Mouse (Mus musculus): ENCODE measurements around the gene Etv4. TPM values are rescaled to one million over a fixed set of nuclear protein-coding genes. Genes with fewer than 3 reads are reported as not detected.

The Etv4 gene
- total RNA-seq, 2 experiments from 2014 or later, result 11.5 to 15.1 TPM

DNA sequence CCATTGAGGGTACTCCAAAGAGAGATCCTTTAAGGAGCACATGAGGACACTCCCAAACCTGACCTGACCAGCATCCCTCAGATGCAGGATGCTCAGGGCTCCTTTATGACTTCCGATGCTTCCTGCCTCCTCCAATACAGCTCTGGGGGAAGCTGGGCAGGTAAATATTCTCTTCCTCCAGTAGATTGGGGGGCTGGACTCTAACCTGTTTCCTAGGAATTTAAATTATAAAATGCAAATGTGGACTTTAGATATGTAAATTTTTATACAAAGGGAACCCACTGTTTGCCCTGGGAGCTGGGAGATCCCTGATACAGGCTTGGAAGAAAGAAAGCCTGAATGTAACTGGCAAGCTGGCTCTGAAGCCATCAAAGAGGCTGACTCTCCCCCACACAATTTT, 2.3 kb upstream of the Etv4 start:
- DNase-seq (ENCODE audit: low spot score in 2 of 2), result no peak

DNA sequence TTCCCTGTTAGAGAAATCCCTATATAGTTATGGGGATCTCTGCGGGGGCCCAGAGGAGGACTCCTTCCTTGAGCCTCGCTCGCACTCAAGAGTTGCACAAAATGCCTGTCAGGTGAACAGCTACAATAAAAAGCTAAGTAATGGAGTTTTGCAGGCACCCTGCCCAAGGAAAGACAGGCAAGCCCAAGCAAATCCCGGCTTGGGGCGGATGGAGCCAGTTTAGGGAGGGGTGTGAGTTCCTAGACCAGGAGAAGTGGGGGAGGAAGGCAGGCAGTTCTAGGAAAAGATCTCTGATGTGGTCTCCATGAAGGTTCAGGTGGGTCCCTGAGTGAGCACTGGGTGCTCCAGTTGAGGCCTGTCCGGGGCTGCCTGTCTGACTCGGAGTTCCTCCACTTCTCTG, 1.5 kb upstream of the Etv4 start:
- no peak for DNase-seq (ENCODE audit: low spot score in 2 of 2)

DNA sequence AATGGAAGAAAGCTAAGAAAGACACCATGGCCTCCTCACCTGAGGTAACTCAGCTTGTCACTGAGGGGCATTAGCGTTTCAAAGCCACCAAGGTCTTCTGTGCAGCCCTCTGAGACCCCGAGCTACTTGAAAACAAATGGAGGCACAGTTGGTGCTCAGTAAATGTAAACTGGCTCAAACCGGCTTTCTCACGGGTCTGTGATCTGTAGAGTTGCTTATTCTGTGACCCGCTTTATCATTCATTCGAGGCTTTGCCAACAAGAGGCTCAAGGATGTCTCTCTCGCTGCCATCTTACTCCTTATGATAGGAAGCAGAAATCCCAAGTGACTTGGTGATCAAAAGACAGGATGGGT, 658 bp upstream of the Etv4 start:
- no peak for DNase-seq (ENCODE audit: low spot score in 2 of 2)

DNA sequence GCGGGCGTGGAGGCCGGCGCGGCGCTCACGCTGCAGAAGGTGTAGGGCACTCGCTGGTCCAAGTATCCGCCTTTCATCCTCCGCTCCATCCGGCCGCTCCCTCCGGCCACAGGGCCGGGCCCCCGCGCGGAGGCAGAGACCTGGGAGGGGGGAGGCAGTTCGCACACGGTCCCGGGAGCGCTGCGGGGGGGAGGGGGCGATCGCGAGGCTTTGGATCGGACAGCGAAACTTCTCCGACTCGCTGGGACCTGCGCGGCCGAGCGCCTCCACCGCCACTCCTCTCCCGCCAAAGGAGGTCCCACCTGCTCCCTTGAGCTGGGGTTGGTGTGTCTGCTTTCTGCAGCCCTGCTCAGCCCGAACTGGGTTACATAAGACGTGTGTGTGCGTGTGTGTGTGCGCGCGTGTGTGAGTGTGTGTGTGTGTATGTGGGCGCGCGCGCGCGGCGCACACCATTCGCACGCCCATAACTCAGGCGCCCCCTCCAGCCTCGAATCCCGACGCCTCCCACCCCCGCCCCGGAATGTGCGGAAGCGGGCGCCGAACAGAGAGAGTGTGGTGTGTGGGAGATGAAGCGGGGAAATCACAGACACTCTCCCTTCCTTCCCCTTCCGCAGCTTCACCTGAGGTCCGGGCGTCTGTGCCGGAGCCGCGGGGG, 556 bp downstream of the Etv4 start:
- peak; percentile 29 to 50 for DNase-seq (ENCODE audit: low spot score in 2 of 2)

DNA sequence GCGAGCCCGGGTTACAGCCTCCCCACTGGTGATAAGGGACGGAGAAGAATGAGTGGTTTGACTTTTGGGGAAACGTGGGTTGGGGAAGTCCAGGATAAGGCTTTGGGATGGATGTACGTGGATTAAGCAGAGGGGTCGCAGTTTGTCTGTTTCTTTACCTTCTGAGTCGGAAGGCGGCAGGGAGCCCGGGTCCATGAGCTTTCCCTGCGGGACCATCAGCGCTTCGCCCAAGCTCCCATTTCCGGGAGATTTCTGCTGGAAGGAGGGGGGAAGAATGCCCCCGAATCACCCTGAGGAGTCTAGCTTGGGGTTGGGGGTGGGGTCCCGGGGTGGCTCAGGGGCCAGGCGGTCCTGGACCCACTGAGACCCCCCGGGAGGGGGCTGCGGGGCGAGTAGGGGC, 1.1 kb downstream of the Etv4 start:
- DNase-seq (ENCODE audit: low spot score in 2 of 2), result no peak

DNA sequence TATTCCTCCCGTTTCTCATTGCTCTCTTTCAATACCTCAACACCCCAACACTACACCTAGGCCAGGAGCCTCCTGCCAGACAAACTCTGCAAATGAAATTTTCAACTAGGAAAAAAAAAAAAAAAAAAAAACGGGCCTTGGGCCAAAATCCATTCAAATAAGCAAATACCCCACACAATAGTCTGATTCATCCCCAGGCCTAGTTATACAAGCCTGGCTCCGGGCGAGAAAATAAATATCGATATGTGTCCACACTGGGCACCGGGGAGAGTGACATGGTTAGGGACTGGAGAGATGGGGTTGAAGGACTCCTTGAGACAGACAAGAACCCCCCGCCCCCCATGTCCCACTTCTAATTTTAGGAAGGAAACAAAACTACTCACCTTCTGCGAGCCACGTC, 1.6 kb downstream of the Etv4 start:
- DNase-seq (ENCODE audit: low spot score in 2 of 2), result no peak

DNA sequence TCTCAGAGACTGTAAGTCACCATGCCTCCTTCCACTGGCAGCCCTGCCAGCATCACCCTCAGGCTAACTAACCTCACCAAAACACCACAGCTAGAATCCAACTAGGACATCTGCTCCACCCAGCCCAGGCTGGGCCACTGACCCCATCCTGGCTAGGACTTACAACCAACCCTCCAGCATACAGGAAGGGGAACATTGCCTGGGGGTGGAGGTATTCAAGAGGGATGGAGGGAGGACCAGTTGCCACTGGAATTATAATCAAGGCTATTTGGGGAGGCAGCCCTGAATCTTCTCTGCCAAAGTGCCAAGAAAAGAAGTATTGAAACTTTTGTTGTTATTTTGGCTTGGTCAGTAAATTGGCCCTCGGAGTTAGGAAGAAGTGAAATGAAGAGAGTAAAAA, 2.0 kb downstream of the Etv4 start:
- no peak for DNase-seq (ENCODE audit: low spot score in 2 of 2)

DNA sequence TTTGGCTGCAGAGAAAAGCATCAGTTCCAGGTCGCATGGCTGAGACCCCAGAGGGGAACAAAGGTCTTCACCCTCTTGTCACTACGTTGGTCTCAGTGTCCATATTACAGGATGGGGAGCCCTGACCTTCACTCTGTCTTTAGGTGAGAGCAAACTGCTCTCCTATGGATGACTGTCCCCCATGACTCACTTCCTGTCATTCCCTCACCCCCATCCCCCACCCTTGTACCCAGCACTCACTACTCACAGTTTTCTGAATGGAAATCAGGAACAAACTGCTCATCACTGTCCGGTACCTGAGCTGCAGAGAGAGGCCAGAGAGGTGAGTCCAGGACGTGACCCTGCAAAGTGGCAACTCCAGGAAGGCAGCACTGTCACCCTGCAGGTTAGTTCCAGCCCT, 8.3 kb downstream of the Etv4 start:
- DNase-seq (ENCODE audit: low spot score in 2 of 2), result no peak

DNA sequence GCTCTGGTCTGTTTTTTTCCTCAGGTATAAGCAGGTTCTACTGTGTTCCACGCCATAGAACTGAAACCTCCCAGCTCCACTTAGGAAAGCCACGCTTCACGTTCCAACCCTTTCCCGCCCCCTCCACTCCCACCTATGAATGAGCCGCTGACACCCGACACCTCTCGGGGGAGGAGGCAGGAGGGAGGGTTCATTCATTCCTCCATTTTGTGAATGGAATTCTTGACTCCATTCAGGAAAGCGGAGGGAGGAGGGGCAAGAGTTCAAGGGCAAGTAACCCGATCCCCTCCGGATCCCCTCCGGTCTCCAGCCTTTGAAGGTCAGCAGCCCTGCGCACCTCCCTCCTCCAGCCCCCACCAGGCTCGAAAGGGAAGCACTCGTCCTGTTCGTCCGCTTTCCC, 12.7 kb downstream of the Etv4 start:
- DNase-seq (ENCODE audit: low spot score in 2 of 2), result no peak

DNA sequence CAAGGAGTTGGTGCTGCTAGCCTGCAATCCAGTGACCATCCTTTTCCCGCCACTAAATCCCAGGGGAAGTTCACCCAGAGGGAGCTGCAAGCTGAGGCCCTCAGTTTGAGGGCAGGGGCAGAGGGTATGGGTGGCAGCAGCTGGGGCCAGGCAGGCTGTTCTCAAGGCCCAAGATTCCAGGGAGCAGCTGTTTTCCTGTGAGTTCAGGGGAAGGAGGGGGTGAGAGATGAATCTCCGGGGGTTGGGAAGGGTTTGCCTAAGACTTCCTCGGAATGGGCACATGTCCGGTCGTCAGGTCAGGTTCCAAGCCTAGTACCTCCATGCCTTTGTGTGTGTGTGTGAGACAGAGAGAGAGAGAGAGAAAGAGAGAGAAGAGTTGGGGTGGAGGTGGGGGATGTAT, 13.1 kb downstream of the Etv4 start:
- no peak for DNase-seq (ENCODE audit: low spot score in 2 of 2)

DNA sequence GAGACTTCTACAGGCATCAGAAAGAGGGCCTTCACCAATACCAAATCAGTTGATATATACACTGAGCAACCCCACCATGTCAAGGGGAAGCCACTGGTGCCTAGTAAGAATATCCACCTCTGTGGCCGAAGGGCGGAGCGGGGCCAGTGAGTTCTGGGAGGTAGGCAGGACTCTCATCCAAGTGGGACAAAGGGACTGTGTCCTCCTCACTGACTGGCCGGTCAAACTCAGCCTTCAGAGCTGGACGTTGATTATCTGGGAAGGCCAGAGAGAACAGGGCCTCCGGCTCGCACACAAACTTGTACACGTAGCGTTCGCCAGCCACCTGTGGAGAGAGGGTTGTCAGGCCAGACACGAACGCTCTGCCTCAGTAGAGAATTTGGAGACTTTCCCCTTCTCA, 14.9 kb downstream of the Etv4 start:
- DNase-seq (ENCODE audit: low spot score in 2 of 2), result no peak

DNA sequence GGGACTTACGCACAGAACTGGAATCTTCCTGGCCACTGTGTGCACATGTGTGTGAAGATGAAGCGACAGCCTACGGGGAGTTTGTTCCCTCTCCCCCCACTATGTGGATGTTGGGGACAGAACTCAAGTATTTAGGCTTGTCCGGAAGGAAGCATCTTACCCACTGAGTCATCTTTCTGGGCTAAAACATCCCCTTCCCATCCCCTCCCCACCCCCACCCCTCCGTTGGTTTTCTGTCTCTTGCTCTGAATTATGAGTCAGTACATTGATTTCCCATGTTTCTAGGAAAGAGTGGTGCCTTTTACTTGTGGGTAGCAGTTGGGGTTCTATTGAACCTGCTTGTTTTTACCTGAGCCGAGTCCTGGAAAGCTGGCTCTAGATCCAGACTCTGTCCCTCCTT, 16.4 kb downstream of the Etv4 start:
- DNase-seq (ENCODE audit: low spot score in 2 of 2), result no peak

DNA sequence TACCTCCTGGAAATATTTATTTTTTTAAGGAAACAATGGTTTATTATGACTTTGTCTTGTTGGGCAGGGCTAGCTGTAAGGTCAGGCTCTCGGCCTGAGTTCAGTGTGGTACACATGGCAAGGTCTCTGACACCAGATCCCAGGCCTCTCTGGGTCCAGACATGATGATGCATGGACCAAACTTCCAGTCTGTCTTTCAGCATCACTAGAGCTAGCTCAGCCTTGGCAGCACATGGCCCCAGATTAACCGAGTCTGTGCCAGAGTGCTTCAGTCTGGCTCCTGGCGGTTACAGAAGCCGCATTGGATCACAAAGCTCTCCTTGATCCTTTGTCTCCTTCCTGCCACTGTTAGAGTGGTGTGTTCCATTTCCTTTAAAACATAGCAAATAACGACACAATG, 17.8 kb downstream of the Etv4 start:
- DNase-seq (ENCODE audit: low spot score in 2 of 2), result no peak

DNA sequence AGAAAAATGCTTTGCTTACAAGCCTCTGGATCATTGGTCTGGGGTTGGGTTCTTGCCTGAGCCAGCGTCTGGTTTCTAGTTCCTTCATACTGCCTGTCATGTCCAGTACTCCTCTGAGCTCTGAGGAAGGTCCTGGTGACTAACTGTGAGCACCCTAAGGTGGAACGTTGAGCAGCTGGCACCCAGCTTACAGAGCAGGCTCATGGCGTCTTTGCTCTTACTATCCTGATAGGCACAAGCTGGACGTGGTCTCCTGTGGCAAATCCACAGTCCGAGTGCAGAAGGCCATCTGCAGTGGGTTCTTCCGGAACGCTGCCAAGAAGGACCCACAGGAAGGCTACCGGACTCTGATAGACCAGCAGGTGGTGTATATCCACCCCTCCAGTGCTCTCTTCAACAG, 20.6 kb downstream of the Etv4 start:
- DNase-seq (ENCODE audit: low spot score in 2 of 2), result no peak

DNA sequence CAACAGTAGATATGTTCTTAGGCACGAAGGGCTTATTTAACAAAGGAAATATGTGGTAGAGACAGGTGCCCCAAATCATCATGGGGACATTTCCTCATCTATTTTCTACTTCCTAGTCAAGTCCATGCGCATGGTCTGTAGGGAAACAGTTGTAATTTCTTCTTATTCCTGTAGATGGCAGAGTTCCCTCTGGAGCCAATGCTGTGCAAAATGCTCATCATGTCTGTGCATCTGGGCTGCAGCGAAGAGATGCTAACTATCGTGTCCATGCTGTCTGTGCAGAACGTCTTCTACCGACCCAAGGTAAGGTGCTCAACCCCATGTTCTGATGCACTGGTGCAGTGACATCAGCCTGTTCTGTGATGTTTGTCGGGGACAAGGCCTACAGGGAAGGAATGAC, 21.4 kb downstream of the Etv4 start:
- no peak for DNase-seq (ENCODE audit: low spot score in 2 of 2)

DNA sequence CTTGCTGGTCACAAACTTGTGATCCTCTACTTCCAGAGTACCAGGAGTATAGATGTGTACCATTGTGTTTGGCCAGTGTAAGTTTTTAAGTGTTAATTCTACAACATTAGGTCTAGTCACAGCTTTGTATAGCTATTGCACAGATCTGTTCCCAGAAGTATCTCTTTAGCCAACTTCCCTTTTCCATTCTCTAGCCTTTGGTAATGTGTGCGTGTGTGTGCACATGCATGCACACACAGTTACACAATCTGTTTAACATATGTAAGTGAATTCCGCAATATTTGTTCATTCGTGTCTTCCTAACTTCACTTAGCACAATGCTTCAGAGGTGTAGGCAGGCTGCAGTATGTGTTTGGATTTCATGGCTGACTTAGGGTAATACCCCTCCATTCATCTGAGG, 25.6 kb downstream of the Etv4 start:
- DNase-seq (ENCODE audit: low spot score in 2 of 2), result no peak

DNA sequence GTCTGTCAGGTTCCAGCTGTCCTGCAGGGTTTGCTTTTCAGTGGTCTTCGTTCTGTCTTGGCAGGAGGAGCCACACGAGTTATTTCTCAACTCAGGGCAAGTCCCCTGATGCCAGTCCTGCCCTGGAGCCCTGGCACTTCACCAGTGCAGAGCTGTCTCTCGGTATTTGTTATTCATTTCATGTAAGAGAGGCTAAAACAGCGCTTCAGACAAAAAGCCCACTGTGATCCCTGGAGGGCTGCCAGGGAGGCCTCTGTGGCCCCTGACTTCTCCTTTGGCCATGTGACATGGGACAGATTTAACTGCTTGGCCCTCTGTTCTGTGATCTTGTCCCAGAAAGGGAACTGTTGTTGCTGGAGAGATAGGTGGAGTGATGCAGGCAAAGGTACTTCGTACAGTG, 26.7 kb downstream of the Etv4 start:
- no peak for DNase-seq (ENCODE audit: low spot score in 2 of 2)

DNA sequence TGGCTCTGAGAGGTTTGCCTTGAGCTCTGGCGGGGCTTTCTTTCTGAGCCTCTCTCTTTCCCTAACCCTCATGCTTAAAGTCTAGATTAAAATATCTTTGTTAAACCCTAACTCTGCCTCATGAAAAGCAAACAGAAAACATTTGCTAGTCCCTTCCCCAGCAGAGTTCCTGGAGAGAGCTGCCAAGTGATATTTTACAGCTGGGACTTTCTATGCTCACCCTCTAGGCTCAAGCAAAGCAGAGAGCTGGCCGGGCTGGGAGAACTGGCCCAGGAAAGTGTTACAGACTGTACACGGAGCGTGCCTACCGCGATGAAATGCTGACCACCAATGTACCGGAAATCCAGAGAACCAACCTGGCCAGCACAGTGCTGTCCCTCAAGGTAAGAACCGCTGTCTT, 27.8 kb downstream of the Etv4 start:
- no peak for DNase-seq (ENCODE audit: low spot score in 2 of 2)

DNA sequence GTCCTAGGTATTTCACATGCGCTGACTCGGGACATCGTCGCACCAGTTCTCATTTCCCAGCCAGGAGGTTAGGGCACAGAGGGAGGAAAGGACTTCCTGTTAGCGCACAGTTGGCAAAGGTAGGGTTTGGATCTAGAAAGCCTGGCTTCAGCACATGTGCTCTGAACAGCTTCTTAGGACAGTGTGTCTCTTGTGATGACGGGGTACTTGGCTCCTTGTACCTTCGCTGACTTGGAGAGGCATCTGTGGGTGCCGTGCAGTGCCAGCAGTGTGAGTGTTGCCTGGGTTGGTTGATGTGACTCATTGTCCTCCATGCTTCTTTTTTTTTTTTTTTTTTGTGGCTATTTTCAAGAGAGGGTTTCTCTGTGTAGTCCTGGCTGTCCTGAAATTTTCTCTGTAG, 28.6 kb downstream of the Etv4 start:
- peak; percentile 40 to 45 for DNase-seq (ENCODE audit: low spot score in 2 of 2)

DNA sequence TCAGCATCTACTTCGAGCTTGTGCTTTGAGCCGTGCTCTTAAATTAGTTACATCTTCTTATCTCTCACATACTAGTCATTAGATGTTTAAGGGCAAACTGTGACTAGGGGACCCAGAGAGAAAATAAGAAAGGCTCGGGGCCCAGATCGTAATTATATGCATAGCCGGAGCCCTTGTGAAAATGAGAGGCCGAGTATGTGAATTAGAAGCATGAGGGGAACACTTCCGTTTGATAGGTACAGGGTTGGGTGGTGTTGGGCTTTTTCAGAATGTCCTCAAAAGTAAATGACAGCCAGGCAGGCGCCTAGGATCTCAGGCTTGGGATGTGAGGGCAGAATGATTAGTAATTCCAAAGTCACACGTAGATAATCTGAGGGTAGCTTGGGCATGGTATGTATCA, 51.6 kb downstream of the Etv4 start:
- no peak for DNase-seq (ENCODE audit: low spot score in 2 of 2)

DNA sequence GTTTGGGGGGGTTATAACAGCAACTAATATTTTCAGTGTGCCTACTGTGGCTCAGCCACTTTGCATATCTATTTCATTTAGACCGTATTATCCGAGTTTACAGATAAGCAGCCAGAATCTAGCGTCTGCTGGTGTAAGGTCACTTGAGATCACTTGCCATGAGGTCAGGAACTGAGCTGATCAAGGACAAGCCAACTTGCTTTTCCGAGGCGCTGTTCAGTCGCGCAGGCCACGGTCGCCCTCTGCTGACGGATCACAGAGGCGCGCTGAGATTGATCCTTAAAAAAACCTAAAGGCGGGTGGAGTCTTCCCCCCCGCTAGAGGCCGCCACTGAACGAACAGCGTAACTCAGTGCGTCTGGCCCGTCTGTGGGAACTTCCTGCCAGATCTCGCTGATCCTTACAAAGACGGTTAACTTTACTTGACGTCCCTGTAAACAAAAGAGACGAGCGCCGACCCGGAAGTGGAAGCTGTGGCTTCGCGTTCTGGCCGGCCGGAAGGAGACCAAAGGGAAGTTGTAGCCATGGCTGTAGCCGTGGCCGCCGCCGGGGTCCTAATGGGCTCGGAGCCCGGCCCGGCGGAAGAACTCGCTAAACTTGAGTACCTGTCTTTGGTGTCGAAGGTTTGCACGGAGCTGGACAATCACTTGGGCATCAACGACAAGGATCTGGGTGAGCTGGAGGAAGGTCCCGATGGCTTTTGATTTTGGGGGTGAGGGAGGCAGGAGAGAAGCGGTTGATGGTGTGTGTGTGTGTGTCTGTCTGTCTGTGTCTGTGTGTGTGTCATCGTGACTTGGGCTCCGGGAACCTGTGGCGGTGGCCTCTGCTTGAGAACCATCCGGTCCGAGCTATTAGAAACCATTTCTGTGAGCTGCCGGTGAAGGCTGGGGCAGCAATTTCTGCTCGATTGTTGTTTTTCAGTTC, 52.4 kb downstream of the Etv4 start, which contains the start of gene Dhx8:
TSS of gene Dhx8 (plus strand) at position 402 of the 923 bp plus-strand sequence.
- peak; percentile 97 to 98 for DNase-seq (ENCODE audit: low spot score in 2 of 2)

DNA sequence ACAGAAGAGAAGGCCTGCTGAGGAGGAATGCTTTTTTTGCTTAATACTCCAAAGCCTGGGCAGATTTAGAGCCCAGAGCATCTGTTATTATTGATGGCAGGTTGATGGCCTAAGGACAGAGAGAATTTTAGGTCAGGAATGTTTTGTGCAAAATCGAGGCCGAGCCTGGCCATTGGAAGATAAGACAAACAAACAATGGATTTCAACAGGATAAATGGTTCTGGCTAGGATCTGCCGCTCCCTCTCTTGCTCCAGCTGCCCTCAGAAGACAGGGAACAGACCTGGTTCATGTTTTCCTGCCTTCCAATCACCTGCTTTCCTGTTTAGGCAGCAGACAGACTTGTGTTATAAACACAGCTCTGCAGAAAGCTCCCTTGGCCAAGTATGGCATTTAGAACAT, 55.9 kb downstream of the Etv4 start:
- no peak for DNase-seq (ENCODE audit: low spot score in 2 of 2)

DNA sequence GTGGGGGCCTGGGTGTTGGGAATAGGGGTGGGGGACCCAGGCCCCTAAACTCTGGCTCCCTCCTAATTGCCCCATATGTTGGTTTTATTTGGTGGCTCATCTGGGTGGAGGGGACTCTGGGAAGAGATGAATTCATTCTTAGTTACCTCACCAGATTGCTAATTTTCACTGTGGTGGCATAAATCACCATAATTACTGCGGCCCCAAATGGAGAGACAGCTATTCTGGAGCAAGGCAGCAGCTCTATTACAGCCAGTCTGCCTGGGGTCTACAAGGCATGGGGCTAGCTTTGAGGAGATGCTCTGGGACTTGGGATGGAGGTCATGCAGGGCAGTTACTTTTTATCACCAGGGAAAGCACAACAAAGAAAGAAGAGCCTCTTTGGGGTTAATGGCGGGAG, 58.4 kb downstream of the Etv4 start:
- no peak for DNase-seq (ENCODE audit: low spot score in 2 of 2)
